23 mouse cellular contexts compared by ENCODE assay signal in genomic region chr6:18153031-18153430, GRCm38 (mm10). TPM values are rescaled to one million over a fixed set of nuclear protein-coding genes. Genes with fewer than 3 reads are reported as not detected.
DNase-seq lines count a peak whose midpoint lies in the region; ATAC-seq lines count a peak whose summit lies in the region.
"Had no signal": no experiment of that assay in that cellular context is flagged by ENCODE, and none has a peak within 500 bp of the region (broad histone marks: within the 10 kb centered on the region; RNA-seq: fewer than 3 reads in every experiment).

No protein-coding gene starts in this region.

- intact Hi-C loops in heart, postnatal 36 days (cut with DNase I), result no loop called here

- no peaks in the 10 kb centered on the region for H3K27me3 ChIP-seq in embryonic facial prominence, embryonic 14.5 days (replicated peaks; ENCODE audit: control insufficient read depth, insufficient read depth, low read length)
- no peaks in the 10 kb centered on the region for H3K27me3 ChIP-seq in embryonic facial prominence, embryonic 10.5 days (replicated peaks; ENCODE audit: low read depth, poor library complexity, severe bottlenecking)
- no peaks in the 10 kb centered on the region for H3K27me3 ChIP-seq in kidney, embryonic 15.5 days
- H3K27me3 ChIP-seq: embryonic facial prominence, embryonic 12.5 days; limb, embryonic 13.5 days; midbrain, embryonic 12.5 days; stomach, embryonic 15.5 days had no signal

- no peaks in the 10 kb centered on the region for H3K9me3 ChIP-seq in embryonic facial prominence, embryonic 14.5 days (ENCODE audit: control insufficient read depth, low read length)
- H3K9me3 ChIP-seq in embryonic facial prominence, embryonic 10.5 days, result no peaks in the 10 kb centered on the region
- H3K9me3 ChIP-seq in kidney, embryonic 15.5 days (replicated peaks), result no peaks in the 10 kb centered on the region
- H3K9me3 ChIP-seq: embryonic facial prominence, embryonic 12.5 days; forebrain, embryonic 10.5 days; limb, embryonic 13.5 days; midbrain, embryonic 12.5 days; stomach, embryonic 15.5 days had no signal

- no peak overlapping the region for H3K4me3 ChIP-seq in embryonic facial prominence, embryonic 14.5 days (ENCODE audit: low read depth, low read length)
- no peak overlapping the region for H3K4me3 ChIP-seq in embryonic facial prominence, embryonic 10.5 days
- no peak overlapping the region for H3K4me3 ChIP-seq in kidney, embryonic 15.5 days (replicated peaks)
- H3K4me3 ChIP-seq: embryonic facial prominence, embryonic 12.5 days; forebrain, embryonic 10.5 days; limb, embryonic 13.5 days; midbrain, embryonic 12.5 days; stomach, embryonic 15.5 days had no signal

- peak; percentile 4 for DNase-seq in embryonic facial prominence, embryonic 14.5 days (ENCODE audit: low spot score)
- no peak for DNase-seq in embryonic facial prominence, embryonic 10.5 days (ENCODE audit: low spot score)
- peak; percentile 15 to 70 for DNase-seq in kidney, postnatal 36 days
- peak; percentile 51 for DNase-seq in Muller cell, postnatal 12 days (ENCODE audit: inconsistent ontology term)
- peak; percentile 38 to 46 for DNase-seq in heart, postnatal 36 days
- DNase-seq in frontal cortex, postnatal 14 days (ENCODE audit: low spot score in 2 of 2), result no peak
- DNase-seq: cerebellum, adult 9-11 months; gastrocnemius, postnatal 10 days; layer of hippocampus, postnatal 36 days; lung, postnatal 4 days; thymus, postnatal 36 days had no signal

- H3K9ac ChIP-seq in embryonic facial prominence, embryonic 14.5 days (ENCODE audit: low read depth, low read length), result no peak overlapping the region
- H3K9ac ChIP-seq in kidney, embryonic 15.5 days, result no peak overlapping the region
- H3K9ac ChIP-seq: embryonic facial prominence, embryonic 12.5 days; limb, embryonic 13.5 days; midbrain, embryonic 12.5 days; stomach, embryonic 15.5 days had no signal

- H3K36me3 ChIP-seq in embryonic facial prominence, embryonic 14.5 days (ENCODE audit: control insufficient read depth, insufficient read depth, low read length), result no peaks in the 10 kb centered on the region
- H3K36me3 ChIP-seq in embryonic facial prominence, embryonic 10.5 days (replicated peaks), result no peaks in the 10 kb centered on the region
- H3K36me3 ChIP-seq in kidney, embryonic 15.5 days, result no peaks in the 10 kb centered on the region
- H3K36me3 ChIP-seq: embryonic facial prominence, embryonic 12.5 days; forebrain, embryonic 10.5 days; limb, embryonic 13.5 days; midbrain, embryonic 12.5 days; stomach, embryonic 15.5 days had no signal

- 59% methylated on average over 4 of the region's 4 CpGs for WGBS in embryonic facial prominence, embryonic 14.5 days
- 75% methylated on average over 4 of the region's 4 CpGs for WGBS in embryonic facial prominence, embryonic 10.5 days
- 75% methylated on average over 4 of the region's 4 CpGs for WGBS in kidney, embryonic 15.5 days

- no peaks in the 10 kb centered on the region for H3K4me1 ChIP-seq in embryonic facial prominence, embryonic 14.5 days (ENCODE audit: control insufficient read depth, insufficient read depth, low read length)
- no peaks in the 10 kb centered on the region for H3K4me1 ChIP-seq in embryonic facial prominence, embryonic 10.5 days
- no peaks in the 10 kb centered on the region for H3K4me1 ChIP-seq in kidney, embryonic 15.5 days
- H3K4me1 ChIP-seq: embryonic facial prominence, embryonic 12.5 days; forebrain, embryonic 10.5 days; limb, embryonic 13.5 days; midbrain, embryonic 12.5 days; stomach, embryonic 15.5 days had no signal

- H3K4me2 ChIP-seq in embryonic facial prominence, embryonic 14.5 days (ENCODE audit: low read depth, low read length), result no peak overlapping the region
- H3K4me2 ChIP-seq in kidney, embryonic 15.5 days, result no peak overlapping the region
- H3K4me2 ChIP-seq: embryonic facial prominence, embryonic 12.5 days; limb, embryonic 13.5 days; midbrain, embryonic 12.5 days; stomach, embryonic 15.5 days had no signal

- ATAC-seq in embryonic facial prominence, embryonic 14.5 days (ENCODE audit: low read depth), result no peak
- ATAC-seq in kidney, embryonic 15.5 days (replicated peaks; ENCODE audit: low FRiP score), result no peak
- ATAC-seq: activated CD4-positive, CD25-positive, alpha-beta regulatory T cell, adult 4 months had no signal

- H3K27ac ChIP-seq in embryonic facial prominence, embryonic 14.5 days (replicated peaks; ENCODE audit: low read depth, low read length), result no peak overlapping the region
- no peak overlapping the region for H3K27ac ChIP-seq in embryonic facial prominence, embryonic 10.5 days (replicated peaks)
- H3K27ac ChIP-seq in kidney, embryonic 15.5 days, result no peak overlapping the region
- H3K27ac ChIP-seq: embryonic facial prominence, embryonic 12.5 days; forebrain, embryonic 10.5 days; limb, embryonic 13.5 days; midbrain, embryonic 12.5 days; stomach, embryonic 15.5 days had no signal

RNA-seq across cellular contexts. Expression of gene Cftr, which starts 17.5 kb away (rescaled TPM):
- polyA plus RNA-seq in embryonic facial prominence, embryonic 14.5 days (2014; fragmentation: Nextera tagmentation; extraction: Ambion mirVana), result 0.70 and 0.93 TPM in 2 replicates
- 0.08 and 0.14 TPM in 2 replicates for polyA plus RNA-seq in embryonic facial prominence, embryonic 10.5 days (2016; fragmentation: Nextera tagmentation; extraction: Ambion mirVana)
- 4.2 and 4.7 TPM in 2 replicates for polyA plus RNA-seq in kidney, embryonic 15.5 days (2015; fragmentation: Nextera tagmentation; extraction: Ambion mirVana)
- total RNA-seq in heart, postnatal 36 days (2021), result under 1 TPM; 0.19 to 0.25 TPM
- total RNA-seq: gastrocnemius, postnatal 10 days; MEL had no signal
- polyA plus RNA-seq: activated CD4-positive, CD25-positive, alpha-beta regulatory T cell, adult 4 months had no signal

RNA-seq across cellular contexts. Expression of gene Asz1, which starts 44.2 kb away (rescaled TPM):
- polyA plus RNA-seq in embryonic facial prominence, embryonic 14.5 days (2014; fragmentation: Nextera tagmentation; extraction: Ambion mirVana), result not detected in 2 replicates
- polyA plus RNA-seq in embryonic facial prominence, embryonic 10.5 days (2016; fragmentation: Nextera tagmentation; extraction: Ambion mirVana), result not detected in 2 replicates
- polyA plus RNA-seq in kidney, embryonic 15.5 days (2015; fragmentation: Nextera tagmentation; extraction: Ambion mirVana), result 0.12 TPM in 1 of 2 replicates, not detected in the other
- not detected for total RNA-seq in heart, postnatal 36 days (2021)
- total RNA-seq: gastrocnemius, postnatal 10 days; layer of hippocampus, postnatal 36 days; MEL had no signal
- polyA plus RNA-seq: activated CD4-positive, CD25-positive, alpha-beta regulatory T cell, adult 4 months; embryonic facial prominence, embryonic 12.5 days; forebrain, embryonic 10.5 days; heart, embryonic 16.5 days; intestine, embryonic 14.5 days; limb, embryonic 13.5 days; liver, embryonic 16.5 days; midbrain, embryonic 12.5 days; small intestine, adult 2 months had no signal

Comparison
In these comparisons a context has a peak if more than half of its experiments do, and no peak if none do; other contexts are left out.
1. DNase-seq: peak in embryonic facial prominence, embryonic 14.5 days (single experiment), kidney, postnatal 36 days (2 of 2), Muller cell, postnatal 12 days (single experiment) and heart, postnatal 36 days (2 of 2); none in embryonic facial prominence, embryonic 10.5 days (single experiment) and frontal cortex, postnatal 14 days (0 of 2).